ENCODE assay signal across 8 mouse cellular contexts in genomic region chr10:110744686-110745639, GRCm38 (mm10). TPM values are rescaled to one million over a fixed set of nuclear protein-coding genes. Genes with fewer than 3 reads are reported as not detected.
DNase-seq lines count a peak whose midpoint lies in the region; ATAC-seq lines count a peak whose summit lies in the region.

Gene E2f7, plus strand, starts transcription at chr10:110745439.

- H3K4me1 ChIP-seq in hindbrain, embryonic 11.5 days (replicated peaks; ENCODE audit: control insufficient read depth, insufficient read depth, low read length), result peaks cover 5% of the 10 kb centered on the region; the same call in 1 of the 2 replicates

- peak; percentile 97 for DNase-seq in MN1 (ENCODE audit: low spot score)
- peak; percentile 90 for DNase-seq in cerebellum, adult 8-10 months
- DNase-seq in hindbrain, embryonic 11.5 days (ENCODE audit: low spot score), result peak; percentile 97
- peak; percentile 76 to 77 for DNase-seq in layer of hippocampus, postnatal 25 days (ENCODE audit: extremely low spot score in 1 of 2, low spot score in 1 of 2)
- DNase-seq in lung, postnatal 25 days (ENCODE audit: low spot score), result peak; percentile 91
- peak; percentile 97 for DNase-seq in retina, embryonic 14.5 days (ENCODE audit: low spot score)
- peak; percentile 97 for DNase-seq in thymus, postnatal 4 days

- no peaks in the 10 kb centered on the region for H3K36me3 ChIP-seq in hindbrain, embryonic 11.5 days (ENCODE audit: control insufficient read depth, insufficient read depth, low read length)

- H3K4me2 ChIP-seq in hindbrain, embryonic 11.5 days (replicated peaks; ENCODE audit: low read depth, low read length), result peak within 1 kb of the TSS; percentile 90

- peak within 1 kb of the TSS; percentile 88 for H3K9ac ChIP-seq in hindbrain, embryonic 11.5 days (ENCODE audit: low read depth, low read length)

- no peaks in the 10 kb centered on the region for H3K27me3 ChIP-seq in hindbrain, embryonic 11.5 days (ENCODE audit: control insufficient read depth, insufficient read depth, low read length)

- H3K4me3 ChIP-seq in hindbrain, embryonic 11.5 days (ENCODE audit: low read depth, low read length), result peak within 1 kb of the TSS; percentile 83

- peak; percentile 98 for ATAC-seq in frontal cortex, adult (ENCODE audit: low TSS enrichment)
- peak; percentile 98 for ATAC-seq in hindbrain, embryonic 11.5 days (ENCODE audit: low FRiP score)

- no peaks in the 10 kb centered on the region for H3K9me3 ChIP-seq in hindbrain, embryonic 11.5 days (ENCODE audit: control insufficient read depth, low read length)

- 1% methylated on average over 91 of the region's 98 CpGs for WGBS in hindbrain, embryonic 11.5 days

- peak within 1 kb of the TSS; percentile 78 for H3K27ac ChIP-seq in hindbrain, embryonic 11.5 days (ENCODE audit: low read depth, low read length)

RNA-seq across cellular contexts. Expression of gene E2f7, which starts in this region (rescaled TPM):
- polyA plus RNA-seq in hindbrain, embryonic 11.5 days (2014; fragmentation: Nextera tagmentation; extraction: Ambion mirVana), result 28.6 and 30.8 TPM in 2 replicates
- total RNA-seq in layer of hippocampus, postnatal 25 days (2021), result under 1 TPM; 0.37 to 0.77 TPM

Comparison
In these comparisons a context has a peak if more than half of its experiments do, and no peak if none do; other contexts are left out.
1. Peak in every context shown above with its lines: DNase-seq, ATAC-seq, H3K4me3 ChIP-seq and H3K27ac ChIP-seq.
2. Peak in DNase-seq in layer of hippocampus, postnatal 25 days; RNA of the gene not detected or under 1 TPM.